Mouse (Mus musculus) urinary bladder, postnatal 36 days (tissue): ENCODE measurements at regions not wholly inside any gene's neighbourhood (a gene's known extent, or its start where the extent isn't known, plus 50 kb on each side); places are given as distances from the start of the nearest gene placed in this dataset.

Source experiments
- DNase-seq, 2 experiments: peaks; one replicate each; pipeline ENCODE4 v3.0.0; 2022; ENCODE audit warnings: low spot score in 2 of 2, mixed read lengths in 1 of 2

DNA sequence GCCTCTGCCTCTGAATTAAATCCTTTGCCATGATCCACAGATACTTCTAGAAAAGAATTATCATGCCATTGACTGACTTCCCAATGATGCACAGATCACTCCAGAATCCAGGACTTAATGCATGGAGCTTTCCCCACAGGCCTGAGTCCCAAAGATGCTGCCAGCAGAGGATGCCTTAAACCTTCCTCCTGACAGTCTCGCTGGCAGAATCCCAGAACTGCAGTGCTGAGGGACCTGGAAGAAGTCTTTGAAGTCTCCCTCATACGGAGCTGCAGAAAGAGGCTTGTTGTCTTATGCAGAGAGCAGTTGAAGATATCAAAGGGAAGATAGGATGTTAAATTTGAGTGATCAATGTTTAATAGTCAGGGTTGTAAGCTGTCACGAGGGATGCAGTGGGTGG lies 233.8 kb upstream of the Zmiz1 start:
- no peak for DNase-seq

DNA sequence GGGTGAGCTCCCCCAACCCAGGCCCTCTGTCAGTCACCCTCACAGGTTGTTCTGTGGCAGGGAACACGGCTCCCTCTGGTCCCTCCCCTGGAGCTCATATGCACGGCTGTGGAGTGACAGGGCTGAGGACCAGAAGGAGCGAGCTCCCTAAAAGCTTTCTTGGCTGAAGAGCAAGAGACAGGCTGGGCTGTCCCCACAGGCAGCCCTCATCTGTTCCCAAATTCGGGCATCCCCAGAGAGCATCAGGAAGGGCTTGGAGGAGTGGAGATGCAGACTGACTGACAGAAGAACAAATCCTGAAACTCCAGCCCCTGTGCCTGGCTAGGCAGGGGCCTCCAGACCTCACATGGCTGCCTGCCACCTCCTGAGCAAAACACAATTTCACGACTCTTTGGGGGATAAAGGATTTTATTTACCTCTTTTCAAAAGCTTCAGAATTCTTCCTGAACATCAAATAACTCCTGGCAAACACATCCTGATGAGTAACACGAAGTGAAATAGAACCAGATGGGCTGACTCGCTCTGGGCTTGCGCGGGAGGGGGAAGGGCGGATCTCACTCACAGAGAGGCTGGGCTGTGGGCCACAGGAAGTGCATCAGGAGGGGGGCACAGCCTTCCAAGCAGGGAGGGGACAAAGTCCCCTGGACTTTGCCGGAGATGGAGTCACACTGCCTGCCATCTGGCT lies 232.7 kb upstream of the Zmiz1 start:
- DNase-seq, result peak; percentile 62 to 83

GRCm38 (mm10) chr14:25226840-25227506 lies 232.0 kb upstream of the Zmiz1 start:
- peak; percentile 25 to 36 for DNase-seq

DNA sequence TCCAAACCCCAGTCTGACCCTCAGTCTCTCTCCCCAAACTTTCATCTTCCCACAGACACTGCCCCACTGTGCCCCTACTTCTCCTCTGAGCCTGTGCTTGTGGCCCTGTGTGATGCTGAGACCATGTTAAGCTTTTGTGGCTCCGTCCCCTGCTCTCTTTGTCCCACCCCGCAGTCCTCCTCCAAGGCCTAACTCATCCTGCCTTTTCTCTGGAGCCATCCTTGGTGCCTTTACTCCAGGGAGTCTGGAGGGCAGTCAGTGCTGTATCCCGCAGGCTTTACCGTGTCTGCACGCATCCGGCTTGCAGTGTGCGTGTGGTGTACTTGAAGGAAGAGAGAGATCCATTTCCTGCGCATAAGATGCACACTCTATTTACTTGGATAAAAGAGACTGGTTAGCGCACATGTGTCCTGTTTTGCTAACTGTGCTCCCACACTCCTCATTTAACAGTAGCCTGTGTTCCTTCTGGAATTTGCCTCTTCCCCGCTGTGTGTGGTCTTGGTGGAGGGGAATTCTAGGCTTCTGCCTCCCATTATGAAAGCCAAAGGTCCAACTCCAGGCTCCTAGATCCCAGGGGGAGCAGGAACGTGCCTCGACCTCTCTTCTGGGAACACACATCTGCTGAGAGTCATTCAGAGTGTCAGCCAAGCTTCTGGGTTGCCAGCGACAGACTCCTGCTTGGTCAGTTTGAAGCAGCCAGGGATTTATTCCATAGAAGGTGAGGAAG lies 230.5 kb upstream of the Zmiz1 start:
- DNase-seq, result no peak

DNA sequence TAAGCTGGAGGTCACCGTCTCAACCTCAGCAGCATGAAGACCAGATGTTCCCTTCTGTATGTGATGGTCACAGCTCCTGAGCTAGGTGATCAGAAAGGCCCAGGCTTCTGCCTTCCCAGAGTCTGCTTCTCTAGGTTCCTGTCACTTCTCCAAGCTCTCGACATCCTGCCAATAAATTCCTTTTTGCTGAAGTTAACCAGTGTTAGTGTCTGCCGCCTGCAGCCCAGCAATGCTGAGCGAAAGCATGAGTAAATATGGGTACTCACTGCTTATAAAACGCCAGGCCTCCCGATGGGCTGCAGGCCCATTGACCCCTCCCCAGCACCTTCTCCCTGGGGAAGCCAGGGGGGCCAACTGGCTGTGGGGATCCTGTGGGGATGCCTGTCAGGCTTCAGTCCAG lies 229.4 kb upstream of the Zmiz1 start:
- no peak for DNase-seq

GRCm38 (mm10) chr14:25231881-25232280 lies 227.1 kb upstream of the Zmiz1 start:
- DNase-seq, result no peak

GRCm38 (mm10) chr14:25236421-25236973 lies 222.5 kb upstream of the Zmiz1 start:
- peak in 1 of 2 experiments; percentile 35 for DNase-seq

DNA sequence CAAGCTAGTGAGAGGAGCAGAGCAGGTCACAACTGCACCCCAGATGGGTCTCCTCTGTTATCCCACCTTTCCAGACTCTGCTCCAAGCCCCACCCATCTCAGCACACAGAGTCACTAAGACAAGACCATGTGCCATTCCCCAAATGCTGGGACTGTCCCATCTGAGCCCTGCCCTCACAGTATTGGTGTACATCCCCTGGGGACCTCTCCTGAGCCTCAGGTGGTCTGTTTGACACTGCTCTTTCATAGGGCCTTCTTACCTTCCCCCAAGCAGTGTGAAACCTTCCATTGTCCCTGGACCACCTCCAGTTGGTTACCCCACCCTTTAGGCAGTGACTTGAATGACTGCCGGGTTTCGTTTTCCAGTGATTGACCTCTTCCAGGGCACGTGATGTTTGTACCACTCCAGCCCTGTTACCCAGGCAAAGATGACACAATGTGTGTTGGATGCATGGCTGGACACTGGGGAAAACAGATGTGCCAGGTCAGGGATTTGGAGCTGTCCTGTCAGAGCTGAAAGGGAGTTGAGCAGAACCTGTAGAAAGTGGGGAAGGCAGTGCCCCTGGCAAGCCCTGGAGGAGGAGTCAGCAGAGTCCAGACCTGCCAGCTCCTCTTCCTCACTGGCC lies 219.5 kb upstream of the Zmiz1 start:
- DNase-seq, result no peak

DNA sequence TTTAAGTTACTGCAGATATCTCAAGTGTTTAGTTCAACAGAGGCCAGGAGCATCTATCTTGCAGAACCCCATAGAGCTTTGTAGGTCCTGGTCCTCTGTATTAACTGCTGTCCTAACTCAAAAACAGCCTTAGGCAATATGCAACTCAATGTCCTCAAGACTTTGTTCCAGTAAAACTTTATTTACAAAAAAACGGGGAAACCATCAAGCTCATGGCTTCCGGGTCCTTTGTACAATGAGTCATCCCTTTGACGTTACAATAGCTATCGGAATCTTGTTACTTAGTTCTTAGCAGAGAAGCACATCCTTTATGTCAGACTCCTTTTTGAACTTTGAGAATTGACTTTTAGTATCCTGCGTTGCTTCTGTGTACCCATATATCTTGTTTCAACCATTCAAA lies 216.2 kb upstream of the Zmiz1 start:
- no peak for DNase-seq

GRCm38 (mm10) chr14:25243289-25243688 lies 215.7 kb upstream of the Zmiz1 start:
- no peak for DNase-seq

GRCm38 (mm10) chr14:25243698-25244097 lies 215.3 kb upstream of the Zmiz1 start:
- no peak for DNase-seq

DNA sequence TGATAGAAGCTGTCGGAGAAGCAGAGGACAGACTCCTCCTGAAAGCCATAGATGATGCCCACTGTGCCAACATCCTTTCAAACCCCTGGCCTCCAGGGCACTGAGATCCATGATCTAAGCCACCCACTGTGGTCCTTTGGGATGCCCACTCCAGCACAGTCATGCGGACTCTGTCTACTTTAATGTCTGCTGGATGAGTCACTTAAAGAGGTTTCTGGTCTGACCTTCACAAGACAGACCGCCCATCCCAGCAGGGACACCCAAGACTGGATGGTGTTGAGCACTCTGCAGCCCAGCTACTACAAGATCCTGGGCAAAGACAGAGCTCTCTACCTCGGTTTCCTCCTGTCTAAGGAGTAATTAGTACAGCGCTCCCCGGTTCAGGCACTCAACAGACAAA lies 214.1 kb upstream of the Zmiz1 start:
- no peak for DNase-seq

- peak in 1 of 2 experiments; percentile 49 for DNase-seq
Measured at GRCm38 (mm10) chr14:25245691-25246090, 213.3 kb upstream of the Zmiz1 start.

GRCm38 (mm10) chr14:25248941-25249340 lies 210.0 kb upstream of the Zmiz1 start:
- no peak for DNase-seq

DNA sequence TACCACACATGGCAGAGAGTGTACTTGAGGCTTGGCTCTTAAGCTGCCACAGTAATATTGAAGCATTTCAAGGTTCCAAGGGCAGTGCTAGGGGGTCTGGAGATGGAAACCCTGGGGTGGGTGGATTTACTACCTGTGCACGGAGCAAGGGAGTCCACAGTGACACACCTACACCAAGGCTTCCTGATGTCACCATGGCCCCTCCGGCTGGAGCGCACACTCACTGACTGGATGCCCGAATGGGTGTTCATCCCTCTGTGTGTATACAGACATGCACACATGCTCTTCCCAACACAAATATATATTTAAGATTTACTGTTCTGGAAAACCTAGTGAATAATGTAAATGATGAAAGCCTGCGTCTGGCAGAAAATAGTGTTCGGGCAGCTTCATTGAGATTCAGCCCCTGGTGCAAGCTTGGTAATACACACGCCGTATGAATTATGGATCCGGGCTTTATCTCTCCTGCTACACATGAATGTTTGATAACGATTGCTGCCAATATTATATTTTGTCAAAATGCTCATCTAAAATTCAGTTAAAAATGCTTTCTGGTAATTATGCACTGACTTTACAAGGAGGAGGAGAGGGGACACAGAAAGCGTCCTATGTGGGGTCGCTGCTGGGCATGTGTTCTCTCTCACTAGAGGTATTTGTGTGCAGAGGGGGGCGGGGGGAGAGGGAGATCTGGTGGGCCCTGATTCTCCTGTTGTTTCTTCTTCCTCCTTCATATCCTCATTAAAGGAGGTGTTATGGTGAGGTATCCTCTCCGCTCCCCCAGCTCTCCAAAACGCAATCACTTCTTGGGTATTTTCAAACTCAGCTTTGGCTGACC lies 205.8 kb upstream of the Zmiz1 start:
- DNase-seq, result no peak

GRCm38 (mm10) chr14:25263121-25263520 lies 195.9 kb upstream of the Zmiz1 start:
- DNase-seq, result no peak

GRCm38 (mm10) chr14:25266846-25267245 lies 192.1 kb upstream of the Zmiz1 start:
- no peak for DNase-seq

DNA sequence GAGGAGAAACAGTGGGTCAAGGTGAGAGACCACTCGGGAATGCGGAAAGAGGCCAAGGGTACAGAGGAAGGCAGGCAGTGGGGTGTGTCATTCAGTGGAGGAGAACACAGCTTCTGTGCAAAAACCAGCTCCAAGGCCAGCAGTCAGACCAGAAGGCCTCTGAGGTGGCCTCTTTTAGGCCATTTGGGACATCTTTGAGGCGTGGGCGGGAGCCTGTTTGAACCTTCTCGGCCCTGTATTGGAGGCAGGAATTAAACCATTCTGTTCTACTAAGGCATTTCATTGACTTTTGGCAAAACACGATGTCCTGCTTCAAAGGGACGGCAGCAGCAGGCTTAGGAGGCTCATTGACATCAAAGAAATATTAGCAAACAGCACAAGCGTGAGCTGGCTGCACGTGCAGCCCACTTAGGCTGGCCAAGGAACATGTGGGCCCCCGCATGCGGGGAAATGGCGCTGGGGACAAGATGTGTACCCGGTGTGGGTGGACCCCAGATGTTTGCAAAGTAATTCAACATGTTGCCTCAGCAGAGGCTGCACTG lies 190.8 kb upstream of the Zmiz1 start:
- peak; percentile 15 to 20 for DNase-seq

- no peak for DNase-seq
Measured at GRCm38 (mm10) chr14:25270227-25270876, 188.6 kb upstream of the Zmiz1 start.
